Mouse (Mus musculus): ENCODE data around the gene Ccdc15. TPM values are rescaled to one million over a fixed set of nuclear protein-coding genes. Genes with fewer than 3 reads are reported as not detected.

Ccdc15 gene
- polyA plus RNA-seq, 1 experiment, result 0.66 TPM

- H3K36me3 ChIP-seq (ENCODE audit: control insufficient read depth, insufficient read depth, low read length), result no peaks in the 10 kb centered on the region
- no peaks in the 10 kb centered on the region for H3K27me3 ChIP-seq (ENCODE audit: control insufficient read depth, insufficient read depth, low read length)
- H3K27ac ChIP-seq (ENCODE audit: insufficient read depth, low read depth, low read length), result peak overlapping the region; percentile 8; the same call in 1 of the 2 replicates
- H3K4me3 ChIP-seq (ENCODE audit: low read depth, low read length), result no peak overlapping the region
- TF ChIP-seq POLR2A (IDR thresholded peaks at IDR 0.05; ENCODE audit: low read depth, low read length) (no peak), CTCF (IDR thresholded peaks at IDR 0.05; ENCODE audit: extremely low read depth, insufficient read length, insufficient replicate concordance, low read depth, low read length) (no peak)
- H3K4me1 ChIP-seq (ENCODE audit: control insufficient read depth, insufficient read depth, insufficient read length, low read length), result peaks cover 12% of the 10 kb centered on the region; the same call in 1 of the 2 replicates
Observed at GRCm38 (mm10) chr9:37247429-37247828, 100.8 kb downstream of the Ccdc15 start.

GRCm38 (mm10) chr9:37245810-37246209 is 102.4 kb downstream of the Ccdc15 start:
- WGBS, result 17% methylated on average over 1 of the region's 1 CpGs
- Histone ChIP-seq H3K36me3 (ENCODE audit: control insufficient read depth, insufficient read depth, low read length) (no peaks in the 10 kb centered on the region), H3K4me3 (ENCODE audit: low read depth, low read length) (no peak overlapping the region), H3K27ac (ENCODE audit: insufficient read depth, low read depth, low read length) (peak overlapping the region; percentile 80; the same call in 1 of the 2 replicates), H3K4me1 (ENCODE audit: control insufficient read depth, insufficient read depth, insufficient read length, low read length) (peaks cover 12% of the 10 kb centered on the region; the same call in 1 of the 2 replicates), H3K27me3 (ENCODE audit: control insufficient read depth, insufficient read depth, low read length) (no peaks in the 10 kb centered on the region)
- no peak for TF ChIP-seq POLR2A (IDR thresholded peaks at IDR 0.05; ENCODE audit: low read depth, low read length)
- no peak for TF ChIP-seq CTCF (IDR thresholded peaks at IDR 0.05; ENCODE audit: extremely low read depth, insufficient read length, insufficient replicate concordance, low read depth, low read length)

- no peaks in the 10 kb centered on the region for H3K36me3 ChIP-seq (ENCODE audit: control insufficient read depth, insufficient read depth, low read length)
- TF ChIP-seq CTCF (IDR thresholded peaks at IDR 0.05; ENCODE audit: extremely low read depth, insufficient read length, insufficient replicate concordance, low read depth, low read length), result no peak
- no peak for TF ChIP-seq POLR2A (IDR thresholded peaks at IDR 0.05; ENCODE audit: low read depth, low read length)
- no peaks in the 10 kb centered on the region for H3K27me3 ChIP-seq (ENCODE audit: control insufficient read depth, insufficient read depth, low read length)
- H3K27ac ChIP-seq (ENCODE audit: insufficient read depth, low read depth, low read length), result peak overlapping the region; percentile 71; the same call in 1 of the 2 replicates
- WGBS, result 14% methylated on average over 2 of the region's 2 CpGs
- no peak overlapping the region for H3K4me3 ChIP-seq (ENCODE audit: low read depth, low read length)
- H3K4me1 ChIP-seq (ENCODE audit: control insufficient read depth, insufficient read depth, insufficient read length, low read length), result peaks cover 12% of the 10 kb centered on the region; the same call in 1 of the 2 replicates
Observed at GRCm38 (mm10) chr9:37245404-37245803, 102.8 kb downstream of the Ccdc15 start.

GRCm38 (mm10) chr9:37244600-37244999 is 103.6 kb downstream of the Ccdc15 start:
- Histone ChIP-seq H3K27ac (ENCODE audit: insufficient read depth, low read depth, low read length) (no peak overlapping the region), H3K4me1 (ENCODE audit: control insufficient read depth, insufficient read depth, insufficient read length, low read length) (peaks cover 12% of the 10 kb centered on the region; the same call in 1 of the 2 replicates), H3K4me3 (ENCODE audit: low read depth, low read length) (no peak overlapping the region), H3K36me3 (ENCODE audit: control insufficient read depth, insufficient read depth, low read length) (no peaks in the 10 kb centered on the region), H3K27me3 (ENCODE audit: control insufficient read depth, insufficient read depth, low read length) (no peaks in the 10 kb centered on the region)
- no peak for TF ChIP-seq POLR2A (IDR thresholded peaks at IDR 0.05; ENCODE audit: low read depth, low read length)
- WGBS, result 30% methylated on average over 1 of the region's 1 CpGs

GRCm38 (mm10) chr9:37242764-37243163 is 105.5 kb downstream of the Ccdc15 start:
- H3K36me3 ChIP-seq (ENCODE audit: control insufficient read depth, insufficient read depth, low read length), result no peaks in the 10 kb centered on the region
- no peaks in the 10 kb centered on the region for H3K27me3 ChIP-seq (ENCODE audit: control insufficient read depth, insufficient read depth, low read length)
- peaks cover 8% of the 10 kb centered on the region; the same call in 1 of the 2 replicates for H3K4me1 ChIP-seq (ENCODE audit: control insufficient read depth, insufficient read depth, insufficient read length, low read length)
- WGBS, result 93% methylated on average over 3 of the region's 3 CpGs
- H3K4me3 ChIP-seq (ENCODE audit: low read depth, low read length), result no peak overlapping the region
- TF ChIP-seq CTCF (IDR thresholded peaks at IDR 0.05; ENCODE audit: extremely low read depth, insufficient read length, insufficient replicate concordance, low read depth, low read length) (no peak), POLR2A (IDR thresholded peaks at IDR 0.05; ENCODE audit: low read depth, low read length) (no peak)
- no peak overlapping the region for H3K27ac ChIP-seq (ENCODE audit: insufficient read depth, low read depth, low read length)

GRCm38 (mm10) chr9:37235951-37236737 is 112.1 kb downstream of the Ccdc15 start:
- Histone ChIP-seq H3K4me1 (ENCODE audit: control insufficient read depth, insufficient read depth, insufficient read length, low read length) (peaks cover 10% of the 10 kb centered on the region; the same call in 1 of the 2 replicates), H3K4me3 (ENCODE audit: low read depth, low read length) (no peak overlapping the region), H3K36me3 (ENCODE audit: control insufficient read depth, insufficient read depth, low read length) (peaks cover 2% of the 10 kb centered on the region; the same call in 1 of the 2 replicates), H3K27me3 (ENCODE audit: control insufficient read depth, insufficient read depth, low read length) (no peaks in the 10 kb centered on the region), H3K27ac (ENCODE audit: insufficient read depth, low read depth, low read length) (no peak overlapping the region)
- TF ChIP-seq CTCF (IDR thresholded peaks at IDR 0.05; ENCODE audit: extremely low read depth, insufficient read length, insufficient replicate concordance, low read depth, low read length) (no peak), POLR2A (IDR thresholded peaks at IDR 0.05; ENCODE audit: low read depth, low read length) (no peak)
- 37% methylated on average over 4 of the region's 4 CpGs for WGBS

All from small intestine, adult 2 months (tissue).